Mouse (Mus musculus): ENCODE data around the gene Samd14.
A peak's percentile ranks its signal among the peaks of the same experiment; 100 is the strongest.

The Samd14 gene

GRCm38 (mm10) chr11:94989562-94990017, 20.1 kb upstream of the Samd14 start:
- peak in 1 of 2 experiments; percentile 87 for DNase-seq (ENCODE audit: low spot score in 2 of 2)

DNA sequence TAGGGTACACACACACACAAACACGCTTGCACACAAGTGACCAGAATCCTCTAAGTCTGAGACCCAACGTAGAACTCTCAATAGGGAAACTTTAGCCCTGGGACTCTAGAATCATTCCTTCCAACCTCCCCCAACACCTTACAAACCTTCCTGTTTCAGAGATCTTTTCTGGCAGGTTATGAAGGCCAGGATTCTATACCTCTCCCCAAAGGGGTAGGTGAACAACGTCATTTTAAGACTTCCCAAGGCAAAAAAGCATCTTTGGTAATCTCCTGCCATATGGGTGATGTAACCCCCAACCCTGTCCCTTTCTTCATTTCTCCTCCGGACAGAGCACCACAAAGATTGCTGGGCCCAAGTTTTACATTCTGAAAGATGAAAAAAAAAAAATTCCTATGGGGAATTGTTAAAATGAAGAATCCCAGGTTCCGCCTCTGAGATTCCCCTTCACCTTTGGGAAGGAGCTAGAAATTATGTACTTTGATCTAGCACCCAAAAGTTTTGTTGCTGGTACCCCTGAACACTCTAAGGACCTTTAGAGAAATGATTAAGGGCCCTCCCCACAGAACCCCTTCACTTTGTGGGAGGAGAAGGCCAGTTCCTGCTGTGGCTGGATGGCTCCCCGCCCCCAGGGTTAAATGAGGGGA, 19.5 kb upstream of the Samd14 start:
- no peak for DNase-seq (ENCODE audit: low spot score in 2 of 2)

GRCm38 (mm10) chr11:94990749-94991577, 18.7 kb upstream of the Samd14 start, which contains the start of gene Ppp1r9b:
Gene Ppp1r9b, plus strand, starts transcription at chr11:94991035.
- DNase-seq (ENCODE audit: low spot score in 2 of 2) = peak in 1 of 2 experiments; percentile 92

DNA sequence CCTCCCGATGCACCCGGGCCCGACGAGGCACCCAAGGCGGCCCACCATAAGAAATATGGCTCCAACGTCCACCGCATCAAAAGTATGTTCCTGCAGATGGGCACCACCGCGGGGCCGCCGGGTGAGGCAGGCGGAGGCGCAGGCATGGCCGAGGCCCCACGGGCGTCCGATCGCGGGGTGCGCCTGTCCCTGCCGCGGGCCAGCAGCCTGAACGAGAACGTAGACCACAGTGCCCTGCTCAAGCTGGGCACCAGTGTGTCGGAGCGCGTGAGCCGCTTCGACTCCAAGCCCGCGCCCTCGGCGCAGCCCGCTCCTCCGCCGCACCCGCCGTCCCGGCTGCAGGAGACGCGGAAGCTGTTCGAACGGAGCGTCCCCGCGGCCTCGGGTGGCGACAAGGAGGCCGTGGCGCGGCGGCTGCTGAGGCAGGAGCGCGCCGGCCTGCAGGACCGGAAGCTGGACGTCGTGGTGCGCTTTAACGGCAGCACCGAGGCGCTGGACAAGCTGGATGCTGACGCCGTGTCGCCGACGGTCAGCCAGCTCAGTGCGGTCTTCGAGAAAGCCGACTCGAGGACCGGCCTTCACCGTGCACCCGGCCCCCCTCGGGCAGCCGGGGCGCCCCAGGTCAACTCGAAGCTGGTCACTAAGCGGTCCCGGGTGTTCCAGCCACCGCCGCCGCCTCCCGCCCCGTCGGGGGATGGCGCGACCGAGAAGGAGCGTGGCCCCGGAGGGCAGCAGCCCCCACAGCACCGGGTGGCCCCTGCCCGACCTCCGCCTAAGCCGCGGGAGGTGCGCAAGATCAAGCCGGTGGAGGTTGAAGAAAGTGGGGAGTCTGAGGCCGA, 17.8 kb upstream of the Samd14 start:
- DNase-seq (ENCODE audit: low spot score in 2 of 2) = no peak

DNA sequence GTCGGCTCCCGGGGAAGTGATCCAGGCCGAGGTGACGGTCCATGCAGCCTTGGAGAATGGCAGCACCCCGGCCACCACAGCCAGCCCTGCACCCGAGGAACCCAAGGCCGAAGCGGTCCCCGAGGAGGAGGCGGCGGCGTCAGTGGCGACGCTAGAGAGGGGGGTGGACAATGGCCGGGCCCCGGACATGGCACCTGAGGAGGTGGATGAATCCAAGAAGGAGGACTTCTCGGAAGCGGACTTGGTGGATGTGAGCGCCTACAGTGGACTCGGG, 17.3 kb upstream of the Samd14 start:
- DNase-seq (ENCODE audit: low spot score in 2 of 2) = no peak

- DNase-seq (ENCODE audit: low spot score in 2 of 2) = no peak
These were observed 16.7 kb upstream of the Samd14 start for GRCm38 (mm10) chr11:94992754-94993606.

DNA sequence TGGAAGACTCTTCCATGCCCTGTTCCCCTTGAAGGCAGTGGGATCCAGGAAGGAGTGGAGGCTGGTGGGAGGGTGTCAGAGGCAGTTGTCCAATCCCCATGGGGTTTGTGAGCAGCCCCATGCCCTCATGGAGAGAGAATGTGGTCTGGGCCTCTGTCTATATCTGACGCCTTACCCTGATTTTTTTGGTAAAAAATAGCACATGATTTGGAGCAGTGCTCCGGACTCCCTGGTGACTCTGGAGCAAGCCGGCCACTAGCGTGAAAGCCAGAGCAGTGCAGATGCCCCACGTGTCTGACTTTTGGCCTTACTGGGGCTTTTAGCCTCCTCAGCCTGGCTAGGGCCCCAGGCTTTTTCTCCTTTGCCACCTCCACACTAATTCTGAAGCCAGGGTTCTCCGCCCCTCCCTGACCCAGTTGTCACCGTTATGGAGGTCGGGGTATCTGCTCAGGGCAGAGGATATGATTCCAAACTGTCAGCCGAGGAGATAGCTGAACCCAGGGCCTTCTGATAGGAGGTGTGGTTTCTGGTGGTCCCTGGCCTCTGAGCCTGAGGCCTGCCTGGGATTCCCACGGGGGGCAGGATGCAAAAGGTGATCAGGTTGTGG, 15.4 kb upstream of the Samd14 start:
- no peak for DNase-seq (ENCODE audit: low spot score in 2 of 2)

- DNase-seq (ENCODE audit: low spot score in 2 of 2) = no peak
These were observed 14.5 kb upstream of the Samd14 start for GRCm38 (mm10) chr11:94994947-94995772.

GRCm38 (mm10) chr11:94996101-94996500, 13.6 kb upstream of the Samd14 start:
- DNase-seq (ENCODE audit: low spot score in 2 of 2) = no peak

DNA sequence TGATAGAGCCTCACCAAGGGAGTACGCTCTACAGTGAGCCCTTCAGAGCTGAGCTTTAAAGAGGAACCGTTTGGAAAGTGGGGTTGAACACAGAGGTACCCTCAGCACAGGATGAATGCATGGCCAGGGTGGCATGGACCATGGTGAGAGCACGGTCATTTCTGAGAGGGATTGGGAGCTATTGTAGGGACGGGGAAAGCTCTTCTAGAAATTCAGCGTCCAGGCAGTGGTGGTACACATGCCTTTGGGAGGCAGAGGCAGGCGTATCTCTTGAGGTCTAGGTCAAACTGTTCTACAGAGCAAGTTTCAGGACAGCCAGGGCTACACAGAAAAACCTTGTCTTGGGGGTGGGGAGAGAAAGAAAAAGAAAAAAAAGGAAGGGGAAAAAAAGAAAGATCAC, 12.7 kb upstream of the Samd14 start:
- DNase-seq (ENCODE audit: low spot score in 2 of 2) = no peak

DNA sequence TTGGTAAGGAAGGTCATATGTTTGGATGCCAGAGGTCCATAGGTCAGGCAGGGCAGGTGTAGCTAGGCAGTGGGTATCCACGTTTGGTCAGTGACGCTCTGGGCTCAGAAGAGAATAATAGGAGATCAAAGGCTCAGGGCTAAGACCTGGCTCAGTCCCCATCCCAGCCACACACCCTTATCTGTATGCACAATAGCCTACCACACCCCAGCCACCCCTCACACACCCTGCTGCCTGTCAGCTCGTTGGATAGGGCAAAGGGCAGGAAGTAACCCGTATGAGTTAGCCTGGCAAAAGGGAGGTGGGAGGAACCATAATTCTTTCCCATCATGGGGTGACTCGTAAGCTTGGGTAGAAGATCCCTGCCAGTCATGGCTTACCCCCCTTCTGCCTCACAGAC, 12.1 kb upstream of the Samd14 start:
- DNase-seq (ENCODE audit: low spot score in 2 of 2) = no peak

DNA sequence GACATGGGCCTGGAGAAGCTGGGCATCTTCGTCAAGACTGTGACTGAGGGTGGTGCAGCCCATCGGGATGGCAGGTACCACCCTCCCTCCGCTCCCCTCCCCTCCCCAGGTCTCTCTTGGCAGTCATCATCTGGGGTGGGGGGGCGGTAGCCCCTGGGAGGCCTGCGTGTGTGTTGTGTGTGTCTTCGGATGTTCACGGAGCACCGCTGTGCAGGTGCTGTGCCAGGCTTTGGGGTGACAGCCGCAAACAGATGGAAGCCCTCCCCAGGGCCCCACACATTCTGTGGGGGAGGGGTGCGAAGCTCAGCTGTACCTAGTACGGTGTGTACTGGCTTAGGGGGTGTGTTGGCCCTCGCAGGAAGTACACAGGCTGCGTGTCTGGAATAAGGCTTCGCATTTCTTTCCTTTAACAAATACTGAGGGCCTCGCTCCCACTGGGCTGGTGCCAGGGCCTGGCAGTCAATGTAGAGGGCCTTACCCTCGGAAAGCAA, 11.6 kb upstream of the Samd14 start:
- DNase-seq (ENCODE audit: low spot score in 2 of 2) = peak in 1 of 2 experiments; percentile 66

- no peak for DNase-seq (ENCODE audit: low spot score in 2 of 2)
These were observed 9.6 kb upstream of the Samd14 start for GRCm38 (mm10) chr11:95000128-95000527.

GRCm38 (mm10) chr11:95000548-95000947, 9.1 kb upstream of the Samd14 start:
- DNase-seq (ENCODE audit: low spot score in 2 of 2) = no peak

DNA sequence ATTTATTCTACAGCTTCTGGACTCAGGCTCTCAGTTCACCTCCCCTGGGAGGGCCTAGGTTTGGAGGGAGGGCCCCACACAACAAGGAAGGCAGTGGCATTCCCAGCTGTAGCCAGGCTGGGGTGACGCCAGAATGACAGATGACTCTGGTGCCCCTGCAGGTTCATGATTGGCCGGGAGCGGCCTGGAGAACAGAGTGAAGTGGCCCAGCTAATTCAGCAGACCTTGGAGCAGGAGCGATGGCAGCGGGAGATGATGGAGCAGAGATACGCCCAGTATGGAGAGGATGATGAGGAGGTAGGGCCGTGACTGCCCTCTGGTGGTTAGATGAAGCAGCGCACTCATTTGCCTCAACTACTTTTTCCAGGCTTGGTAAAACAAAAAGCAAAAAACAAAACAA, 8.6 kb upstream of the Samd14 start:
- DNase-seq (ENCODE audit: low spot score in 2 of 2) = peak in 1 of 2 experiments; percentile 79

- no peak for DNase-seq (ENCODE audit: low spot score in 2 of 2)
These were observed 7.9 kb upstream of the Samd14 start for GRCm38 (mm10) chr11:95001584-95002347.

DNA sequence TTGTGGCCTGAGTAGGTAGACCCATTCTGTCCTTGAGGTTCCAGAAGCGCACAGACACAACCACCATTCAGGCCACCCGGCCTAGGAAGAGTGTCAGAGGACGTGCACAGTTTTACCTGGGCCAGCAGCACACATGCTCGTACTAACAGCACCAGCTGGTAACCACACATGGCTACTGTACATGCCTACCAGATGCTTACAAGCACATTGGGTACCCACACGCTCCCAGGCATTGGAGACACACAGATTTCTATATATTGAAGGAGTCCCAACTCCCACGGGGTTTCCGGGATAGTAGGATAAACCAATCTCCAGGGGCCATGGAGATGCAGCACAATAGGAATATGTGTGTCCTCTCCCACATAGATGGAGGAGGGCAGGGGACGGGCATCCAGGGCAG, 7.0 kb upstream of the Samd14 start:
- peak in 1 of 2 experiments; percentile 61 for DNase-seq (ENCODE audit: low spot score in 2 of 2)

DNA sequence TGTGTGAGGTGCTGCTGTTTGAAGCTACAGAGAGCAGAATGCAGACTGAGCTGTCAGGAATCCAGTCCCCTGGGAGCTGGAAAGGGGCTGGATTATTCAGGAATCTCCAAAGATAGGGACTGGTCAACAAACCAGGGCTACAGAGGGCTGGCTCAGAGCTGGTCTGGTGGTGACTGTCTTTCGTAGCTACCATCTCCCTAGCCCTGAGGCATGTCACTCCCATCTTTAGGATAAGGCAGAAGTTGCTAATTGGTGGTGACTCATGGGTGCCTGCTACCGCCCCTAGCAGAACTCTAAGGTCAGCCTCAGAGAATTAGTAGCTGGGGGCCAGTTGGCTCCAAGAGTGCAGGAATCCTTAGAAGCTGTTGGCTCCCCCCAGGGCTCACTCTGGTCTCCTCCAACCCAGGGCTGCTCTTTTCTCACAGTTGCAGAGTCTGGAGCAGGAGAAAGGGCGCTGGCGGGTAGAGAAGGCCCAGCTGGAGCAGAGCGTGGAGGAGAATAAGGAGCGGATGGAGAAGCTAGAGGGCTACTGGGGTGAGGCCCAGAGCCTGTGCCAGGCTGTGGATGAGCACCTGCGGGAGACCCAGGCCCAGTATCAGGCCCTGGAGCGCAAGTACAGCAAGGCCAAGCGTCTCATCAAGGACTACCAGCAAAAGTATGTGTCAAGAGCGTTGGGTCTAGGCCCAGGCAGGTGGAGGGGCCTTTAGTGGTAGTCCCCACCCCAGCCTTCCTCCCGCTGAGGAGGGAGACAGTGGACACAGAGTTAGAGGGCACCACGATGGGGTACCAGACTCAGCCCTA, 5.3 kb upstream of the Samd14 start:
- DNase-seq (ENCODE audit: low spot score in 2 of 2) = no peak

GRCm38 (mm10) chr11:95004937-95005198, 4.8 kb upstream of the Samd14 start:
- DNase-seq (ENCODE audit: low spot score in 2 of 2) = no peak

Measured in left cerebral cortex, adult 9 months (tissue).